Comparison of ENCODE assay signal across 9 mouse cellular contexts in genomic region chr15:102470605-102471294, GRCm38 (mm10). TPM values are rescaled to one million over a fixed set of nuclear protein-coding genes. Genes with fewer than 3 reads are reported as not detected.
DNase-seq lines count a peak whose midpoint lies in the region; ATAC-seq and TF ChIP-seq lines count a peak whose summit lies in the region.
"Had no signal": no experiment of that assay in that cellular context is flagged by ENCODE, and none has a peak within 500 bp of the region (broad histone marks: within the 10 kb centered on the region; RNA-seq: fewer than 3 reads in every experiment).

No protein-coding gene starts in this region.

- 1% methylated on average over 34 of the region's 67 CpGs for WGBS in forebrain, embryonic 14.5 days
- WGBS in liver, postnatal 0 days (ENCODE audit: insufficient replicate concordance) = under 1% methylated on average over 43 of the region's 67 CpGs
- under 1% methylated on average over 36 of the region's 67 CpGs for WGBS in neural tube, embryonic 13.5 days
- 0% methylated on average over 32 of the region's 67 CpGs for WGBS in stomach, postnatal 0 days

- H3K27me3 ChIP-seq in E14TG2a.4 (ENCODE audit: insufficient read depth, low read length) = no peaks in the 10 kb centered on the region
- no peaks in the 10 kb centered on the region for H3K27me3 ChIP-seq in forebrain, embryonic 14.5 days (replicated peaks; ENCODE audit: control insufficient read depth, insufficient read depth, low read length)
- H3K27me3 ChIP-seq in liver, postnatal 0 days (ENCODE audit: insufficient read depth, low read length) = no peaks in the 10 kb centered on the region
- H3K27me3 ChIP-seq in neural tube, embryonic 13.5 days = no peaks in the 10 kb centered on the region
- no peaks in the 10 kb centered on the region for H3K27me3 ChIP-seq in stomach, postnatal 0 days (ENCODE audit: control insufficient read depth, insufficient read depth, low read length)

- no peak for TF ChIP-seq EP300 in liver, postnatal 0 days (IDR thresholded peaks at IDR 0.05; ENCODE audit: low read depth)
- TF ChIP-seq EP300 in stomach, postnatal 0 days (optimal IDR thresholded peaks at IDR 0.05) = no peak

- peaks cover 75% of the 10 kb centered on the region for H3K36me3 ChIP-seq in E14TG2a.4 (ENCODE audit: insufficient read depth, low read length)
- H3K36me3 ChIP-seq in forebrain, embryonic 14.5 days (ENCODE audit: control insufficient read depth, insufficient read depth, low read length) = peaks cover 22% of the 10 kb centered on the region
- peaks cover 27% of the 10 kb centered on the region for H3K36me3 ChIP-seq in liver, postnatal 0 days (replicated peaks; ENCODE audit: insufficient read depth, low read length)
- H3K36me3 ChIP-seq in neural tube, embryonic 13.5 days = peaks cover 27% of the 10 kb centered on the region
- H3K36me3 ChIP-seq in stomach, postnatal 0 days (ENCODE audit: control insufficient read depth, insufficient read depth, low read length) = no peaks in the 10 kb centered on the region; the same call in 1 of the 2 replicates

- H3K4me3 ChIP-seq in E14TG2a.4 (replicated peaks; ENCODE audit: low read length) = peak overlapping the region; percentile 92
- peak overlapping the region; percentile 83 for H3K4me3 ChIP-seq in forebrain, embryonic 14.5 days (ENCODE audit: low read depth, low read length)
- peak overlapping the region; percentile 99 for H3K4me3 ChIP-seq in liver, postnatal 0 days (ENCODE audit: low read depth, low read length)
- H3K4me3 ChIP-seq in neural tube, embryonic 13.5 days = peak overlapping the region; percentile 74
- H3K4me3 ChIP-seq in stomach, postnatal 0 days (ENCODE audit: low read depth, low read length) = peak overlapping the region; percentile 82

- H3K27ac ChIP-seq in forebrain, embryonic 14.5 days (ENCODE audit: low read depth, low read length) = peak overlapping the region; percentile 96
- peak overlapping the region; percentile 98 for H3K27ac ChIP-seq in liver, postnatal 0 days (ENCODE audit: low read depth)
- peak overlapping the region; percentile 95 for H3K27ac ChIP-seq in neural tube, embryonic 13.5 days (replicated peaks)
- peak overlapping the region; percentile 97 for H3K27ac ChIP-seq in stomach, postnatal 0 days (replicated peaks)

- no peak for TF ChIP-seq CTCF in E14TG2a.4 (conservative IDR thresholded peaks at IDR 0.05; ENCODE audit: low read length)
- peak; percentile 38; the same call in 1 of the 2 replicates for TF ChIP-seq CTCF in liver, postnatal 0 days (IDR thresholded peaks at IDR 0.05; ENCODE audit: low read depth)
- TF ChIP-seq CTCF in stomach, postnatal 0 days (IDR thresholded peaks at IDR 0.05; ENCODE audit: low read depth) = 0 out of 2 replicates have a peak, but pooled peaks have one; percentile 31

- ATAC-seq in forebrain, embryonic 14.5 days = peak; percentile 72
- ATAC-seq in liver, postnatal 0 days = peak; percentile 76
- ATAC-seq in neural tube, embryonic 13.5 days (ENCODE audit: low read depth) = peak; percentile 85
- peak; percentile 71 for ATAC-seq in stomach, postnatal 0 days (ENCODE audit: low FRiP score, low TSS enrichment)

- peaks cover 43% of the 10 kb centered on the region for H3K4me1 ChIP-seq in E14TG2a.4 (replicated peaks; ENCODE audit: low read depth, low read length)
- peaks cover 14% of the 10 kb centered on the region for H3K4me1 ChIP-seq in forebrain, embryonic 14.5 days (ENCODE audit: control insufficient read depth, insufficient read depth, low read length)
- peaks cover 10% of the 10 kb centered on the region; the same call in 1 of the 2 replicates for H3K4me1 ChIP-seq in liver, postnatal 0 days (ENCODE audit: insufficient read depth)
- peaks cover 20% of the 10 kb centered on the region for H3K4me1 ChIP-seq in neural tube, embryonic 13.5 days (replicated peaks)
- H3K4me1 ChIP-seq in stomach, postnatal 0 days (replicated peaks; ENCODE audit: control insufficient read depth, insufficient read depth) = no peaks in the 10 kb centered on the region

- intact Hi-C loops in heart, postnatal 14 days (cut with DNase I) = no loop called here

- no peaks in the 10 kb centered on the region for H3K9me3 ChIP-seq in E14TG2a.4 (ENCODE audit: low read length)
- no peaks in the 10 kb centered on the region for H3K9me3 ChIP-seq in forebrain, embryonic 14.5 days (replicated peaks; ENCODE audit: control insufficient read depth, low read length)
- no peaks in the 10 kb centered on the region for H3K9me3 ChIP-seq in liver, postnatal 0 days (ENCODE audit: low read length)
- peaks cover 4% of the 10 kb centered on the region; the same call in 1 of the 2 replicates for H3K9me3 ChIP-seq in neural tube, embryonic 13.5 days
- H3K9me3 ChIP-seq in stomach, postnatal 0 days (ENCODE audit: control insufficient read depth, low read length) = no peaks in the 10 kb centered on the region

- H3K4me2 ChIP-seq in forebrain, embryonic 14.5 days (ENCODE audit: low read length) = peak overlapping the region; percentile 71
- peak overlapping the region; percentile 76 for H3K4me2 ChIP-seq in liver, postnatal 0 days (ENCODE audit: low read depth, low read length)
- H3K4me2 ChIP-seq in neural tube, embryonic 13.5 days = peak overlapping the region; percentile 73
- H3K4me2 ChIP-seq in stomach, postnatal 0 days (replicated peaks; ENCODE audit: low read depth) = peak overlapping the region; percentile 63

- peak; percentile 82 for DNase-seq in cerebellum, adult 11 months
- DNase-seq in forebrain, embryonic 14.5 days (ENCODE audit: low spot score) = peak; percentile 84
- DNase-seq in heart, postnatal 14 days = peak; percentile 84 to 86
- peak; percentile 67 to 85 for DNase-seq in layer of hippocampus, adult 18-20 months (ENCODE audit: low spot score in 2 of 2)
- DNase-seq in liver, postnatal 0 days = peak; percentile 88
- peak; percentile 91 for DNase-seq in stomach, postnatal 0 days (ENCODE audit: low spot score)

- peak overlapping the region; percentile 94 for H3K9ac ChIP-seq in forebrain, embryonic 14.5 days (ENCODE audit: low read length)
- H3K9ac ChIP-seq in liver, postnatal 0 days (replicated peaks) = peak overlapping the region; percentile 97
- H3K9ac ChIP-seq in neural tube, embryonic 13.5 days = peak overlapping the region; percentile 88
- peak overlapping the region; percentile 95 for H3K9ac ChIP-seq in stomach, postnatal 0 days (ENCODE audit: low read length)

RNA-seq across cellular contexts. Expression of gene Pcbp2, which starts 0.4 kb away (rescaled TPM):
- polyA plus RNA-seq in forebrain, embryonic 14.5 days (2014; fragmentation: Nextera tagmentation; extraction: Ambion mirVana) = 187 and 226 TPM in 2 replicates
- total RNA-seq in heart, postnatal 14 days (2021) = 100 to 1,000 TPM; 479 to 482 TPM
- 100 to 1,000 TPM; 495 to 508 TPM for total RNA-seq in layer of hippocampus, adult 18-20 months (2021)
- 68.4 and 70.9 TPM in 2 replicates for polyA plus RNA-seq in liver, postnatal 0 days (2015; fragmentation: Nextera tagmentation; extraction: Ambion mirVana)
- polyA plus RNA-seq in neural tube, embryonic 13.5 days (2015; fragmentation: Nextera tagmentation; extraction: Ambion mirVana) = 137 and 142 TPM in 2 replicates
- polyA plus RNA-seq in stomach, postnatal 0 days (2015; fragmentation: Nextera tagmentation; extraction: Ambion mirVana) = 90.7 and 96.2 TPM in 2 replicates

RNA-seq across cellular contexts. Expression of gene Prr13, which starts 11.9 kb away (rescaled TPM):
- 103 and 116 TPM in 2 replicates for polyA plus RNA-seq in forebrain, embryonic 14.5 days (2014; fragmentation: Nextera tagmentation; extraction: Ambion mirVana)
- 10 to 100 TPM; 21.1 to 21.7 TPM for total RNA-seq in heart, postnatal 14 days (2021)
- total RNA-seq in layer of hippocampus, adult 18-20 months (2021) = 10 to 100 TPM; 45.0 to 49.1 TPM
- 76.0 and 77.2 TPM in 2 replicates for polyA plus RNA-seq in liver, postnatal 0 days (2015; fragmentation: Nextera tagmentation; extraction: Ambion mirVana)
- polyA plus RNA-seq in neural tube, embryonic 13.5 days (2015; fragmentation: Nextera tagmentation; extraction: Ambion mirVana) = 88.7 and 100.0 TPM in 2 replicates
- polyA plus RNA-seq in stomach, postnatal 0 days (2015; fragmentation: Nextera tagmentation; extraction: Ambion mirVana) = 339 and 365 TPM in 2 replicates

RNA-seq across cellular contexts. Expression of gene Amhr2, which starts 25.6 kb away (rescaled TPM):
- 0.11 and 0.25 TPM in 2 replicates for polyA plus RNA-seq in forebrain, embryonic 14.5 days (2014; fragmentation: Nextera tagmentation; extraction: Ambion mirVana)
- total RNA-seq in heart, postnatal 14 days (2021) = 1 to 10 TPM in 1 of 2 experiments, under 1 TPM in 1; 0.66 to 1.0 TPM
- total RNA-seq in layer of hippocampus, adult 18-20 months (2021) = 1 to 10 TPM; 1.0 to 1.8 TPM
- 0.36 and 0.60 TPM in 2 replicates for polyA plus RNA-seq in liver, postnatal 0 days (2015; fragmentation: Nextera tagmentation; extraction: Ambion mirVana)
- polyA plus RNA-seq in neural tube, embryonic 13.5 days (2015; fragmentation: Nextera tagmentation; extraction: Ambion mirVana) = 0.13 and 0.76 TPM in 2 replicates
- 0.42 and 0.80 TPM in 2 replicates for polyA plus RNA-seq in stomach, postnatal 0 days (2015; fragmentation: Nextera tagmentation; extraction: Ambion mirVana)

RNA-seq across cellular contexts. Expression of gene Gm10337, which starts 32.8 kb away (rescaled TPM):
- polyA plus RNA-seq in forebrain, embryonic 14.5 days (2014; fragmentation: Nextera tagmentation; extraction: Ambion mirVana) = 13.4 TPM in 1 of 2 replicates, not detected in the other
- not detected for total RNA-seq in heart, postnatal 14 days (2021)
- not detected for total RNA-seq in layer of hippocampus, adult 18-20 months (2021)
- not detected in 2 replicates for polyA plus RNA-seq in liver, postnatal 0 days (2015; fragmentation: Nextera tagmentation; extraction: Ambion mirVana)
- 8.7 and 16.2 TPM in 2 replicates for polyA plus RNA-seq in neural tube, embryonic 13.5 days (2015; fragmentation: Nextera tagmentation; extraction: Ambion mirVana)
- not detected in 2 replicates for polyA plus RNA-seq in stomach, postnatal 0 days (2015; fragmentation: Nextera tagmentation; extraction: Ambion mirVana)
- polyA plus RNA-seq: frontal cortex, adult 2 months had no signal

RNA-seq across cellular contexts. Expression of gene Map3k12, which starts 46.1 kb away (rescaled TPM):
- polyA plus RNA-seq in forebrain, embryonic 14.5 days (2014; fragmentation: Nextera tagmentation; extraction: Ambion mirVana) = 28.6 and 36.9 TPM in 2 replicates
- total RNA-seq in heart, postnatal 14 days (2021) = 1 to 10 TPM; 4.7 to 4.8 TPM
- total RNA-seq in layer of hippocampus, adult 18-20 months (2021) = 10 to 100 TPM; 88.1 to 90.2 TPM
- polyA plus RNA-seq in liver, postnatal 0 days (2015; fragmentation: Nextera tagmentation; extraction: Ambion mirVana) = 0.53 and 0.85 TPM in 2 replicates
- polyA plus RNA-seq in neural tube, embryonic 13.5 days (2015; fragmentation: Nextera tagmentation; extraction: Ambion mirVana) = 45.8 and 50.6 TPM in 2 replicates
- 3.3 and 3.9 TPM in 2 replicates for polyA plus RNA-seq in stomach, postnatal 0 days (2015; fragmentation: Nextera tagmentation; extraction: Ambion mirVana)

Comparison
In these comparisons a context has a peak if more than half of its experiments do, and no peak if none do; other contexts are left out.
1. Peak in every context shown above with its lines: DNase-seq, ATAC-seq, H3K4me3 ChIP-seq and H3K27ac ChIP-seq.